9 mouse cellular contexts compared by ENCODE assay signal in the genomic region with DNA sequence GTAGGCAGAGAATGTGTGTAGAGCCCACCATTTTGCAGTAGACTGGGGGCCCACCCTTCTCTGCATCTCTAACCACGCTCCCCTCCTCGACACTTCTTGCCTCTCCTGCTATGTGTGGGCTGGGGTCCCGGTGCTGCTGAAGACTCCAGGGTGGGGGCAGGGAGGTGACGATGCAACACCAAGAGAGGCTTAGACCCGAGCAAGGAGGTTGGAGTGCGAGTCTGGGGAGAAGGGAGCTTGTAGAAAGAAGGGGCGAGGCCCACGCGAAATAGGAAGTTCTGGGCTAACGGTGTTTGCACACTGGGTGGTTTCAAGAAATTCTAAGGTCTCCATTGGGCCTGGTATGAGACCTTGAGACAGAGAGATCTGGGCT. TPM values are rescaled to one million over a fixed set of nuclear protein-coding genes. Genes with fewer than 3 reads are reported as not detected.
DNase-seq lines count a peak whose midpoint lies in the region; ATAC-seq lines count a peak whose summit lies in the region.
"Had no signal": no experiment of that assay in that cellular context is flagged by ENCODE, and none has a peak within 500 bp of the region (broad histone marks: within the 10 kb centered on the region; RNA-seq: fewer than 3 reads in every experiment).

No protein-coding gene starts in this region.

- H3K27ac ChIP-seq in hindbrain, embryonic 12.5 days: peak overlapping the region; percentile 88
- H3K27ac ChIP-seq in lung, embryonic 16.5 days (ENCODE audit: low read length): peak overlapping the region; percentile 96

- H3K36me3 ChIP-seq in hindbrain, embryonic 12.5 days: no peaks in the 10 kb centered on the region; the same call in 1 of the 2 replicates
- H3K36me3 ChIP-seq in lung, embryonic 16.5 days (ENCODE audit: control insufficient read depth, insufficient read depth, low read length): no peaks in the 10 kb centered on the region
- no peaks in the 10 kb centered on the region for H3K36me3 ChIP-seq in splenic B cell, adult 2 months (ENCODE audit: control insufficient read depth, insufficient read depth, low read length, poor library complexity, severe bottlenecking)

- peak overlapping the region; percentile 64 for H3K4me3 ChIP-seq in hindbrain, embryonic 12.5 days
- peak overlapping the region; percentile 86 for H3K4me3 ChIP-seq in lung, embryonic 16.5 days (ENCODE audit: low read length)

- peak overlapping the region; percentile 84 for H3K4me2 ChIP-seq in hindbrain, embryonic 12.5 days (replicated peaks)
- H3K4me2 ChIP-seq in lung, embryonic 16.5 days (ENCODE audit: low read depth, low read length): peak overlapping the region; percentile 93

- 0% methylated on average over 10 of the region's 10 CpGs for WGBS in hindbrain, embryonic 12.5 days
- WGBS in lung, embryonic 16.5 days: under 1% methylated on average over 10 of the region's 10 CpGs

- H3K27me3 ChIP-seq in hindbrain, embryonic 12.5 days: no peaks in the 10 kb centered on the region
- no peaks in the 10 kb centered on the region for H3K27me3 ChIP-seq in lung, embryonic 16.5 days (ENCODE audit: control insufficient read depth, insufficient read depth, low read depth, low read length)
- H3K27me3 ChIP-seq in splenic B cell, adult 2 months (ENCODE audit: control insufficient read depth, insufficient read depth, low read length, poor library complexity, severe bottlenecking): no peaks in the 10 kb centered on the region
- H3K27me3 ChIP-seq: Patski had no signal

- DNase-seq in cerebellum, adult 11-12 months: peak; percentile 55
- no peak for DNase-seq in cerebellum, postnatal 36 days
- DNase-seq in 3134 (ENCODE audit: extremely low read depth, insufficient read length, low spot score): peak; percentile 40
- DNase-seq in cerebellum, adult 9-11 months: peak; percentile 58
- peak; percentile 39 for DNase-seq in splenic B cell, adult 2 months (ENCODE audit: low read depth, low spot score)

- H3K4me1 ChIP-seq in hindbrain, embryonic 12.5 days: peaks cover 29% of the 10 kb centered on the region
- H3K4me1 ChIP-seq in lung, embryonic 16.5 days (replicated peaks; ENCODE audit: control insufficient read depth, insufficient read depth, low read length): peaks cover 27% of the 10 kb centered on the region

- H3K9ac ChIP-seq in hindbrain, embryonic 12.5 days: peak overlapping the region; percentile 83
- H3K9ac ChIP-seq in lung, embryonic 16.5 days (ENCODE audit: low read length): peak overlapping the region; percentile 90

- peak; percentile 9; the same call in 1 of the 2 replicates for ATAC-seq in hindbrain, embryonic 12.5 days (ENCODE audit: low FRiP score)
- ATAC-seq in lung, embryonic 16.5 days (ENCODE audit: low read depth): 0 out of 2 replicates have a peak, but pooled peaks have one; percentile 3
- no peak for ATAC-seq in megakaryocyte progenitor cell, adult 5-6 weeks (replicated peaks; ENCODE audit: poor library complexity)

- no peaks in the 10 kb centered on the region for H3K9me3 ChIP-seq in hindbrain, embryonic 12.5 days (replicated peaks)
- H3K9me3 ChIP-seq in lung, embryonic 16.5 days (ENCODE audit: control insufficient read depth, low read length): no peaks in the 10 kb centered on the region

RNA-seq across cellular contexts. Expression of gene Tkt, which starts 1.6 kb away (rescaled TPM):
- 210 and 216 TPM in 2 replicates for polyA plus RNA-seq in hindbrain, embryonic 12.5 days (2016; fragmentation: Nextera tagmentation; extraction: Ambion mirVana)
- 244 and 251 TPM in 2 replicates for polyA plus RNA-seq in lung, embryonic 16.5 days (2015; fragmentation: Nextera tagmentation; extraction: Ambion mirVana)
- 220 and 295 TPM in 2 replicates for total RNA-seq in megakaryocyte progenitor cell, adult 5-6 weeks (2015)
- total RNA-seq in megakaryocyte progenitor cell, adult 5-6 weeks (2017): 788 and 880 TPM in 2 replicates

RNA-seq across cellular contexts. Expression of gene Cacna1d, which starts 58.5 kb away (rescaled TPM):
- 3.1 and 4.5 TPM in 2 replicates for polyA plus RNA-seq in hindbrain, embryonic 12.5 days (2016; fragmentation: Nextera tagmentation; extraction: Ambion mirVana)
- 9.2 and 9.7 TPM in 2 replicates for polyA plus RNA-seq in lung, embryonic 16.5 days (2015; fragmentation: Nextera tagmentation; extraction: Ambion mirVana)
- total RNA-seq in megakaryocyte progenitor cell, adult 5-6 weeks (2015): 0.67 and 0.76 TPM in 2 replicates
- total RNA-seq in megakaryocyte progenitor cell, adult 5-6 weeks (2017): 0.37 and 1.8 TPM in 2 replicates

Comparison
In these comparisons a context has a peak if more than half of its experiments do, and no peak if none do; other contexts are left out.
1. DNase-seq: peak in cerebellum, adult 11-12 months (single experiment), 3134 (single experiment), cerebellum, adult 9-11 months (single experiment) and splenic B cell, adult 2 months (single experiment); none in cerebellum, postnatal 36 days (0 of 2).